Mouse (Mus musculus) frontal cortex, postnatal 25 days (tissue): ENCODE results near the gene Ifit3b.
"Not testable (repeated sequence)": the region's sequence is repeated elsewhere in the genome, so short reads cannot be mapped to it uniquely, and the experiment has no call there.

Source experiments
- DNase-seq, 2 experiments: peaks; one replicate each; pipeline ENCODE4 v3.0.0; 2022; ENCODE audit warnings: low spot score in 2 of 2

The Ifit3b gene

DNA sequence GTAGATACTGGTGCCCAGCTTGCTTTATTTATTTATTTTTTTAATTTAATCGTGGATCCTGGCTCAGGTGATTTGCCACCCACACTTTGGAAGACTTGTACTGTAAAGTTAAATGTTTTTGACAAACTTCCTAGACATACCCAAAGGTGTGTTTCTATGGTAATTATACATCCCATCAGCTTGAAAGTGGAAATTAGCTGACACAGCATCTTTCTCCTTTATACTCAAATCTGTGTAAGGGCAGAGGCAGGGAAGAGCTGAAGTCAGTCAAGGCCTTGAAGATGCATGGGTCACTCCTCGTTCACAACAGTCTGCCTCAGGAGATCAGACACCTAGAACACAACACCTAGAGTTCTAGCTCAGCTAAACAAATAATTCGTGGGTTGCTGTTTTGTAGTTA, 2.3 kb downstream of the Ifit3b start:
- DNase-seq: not testable (repeated sequence)

DNA sequence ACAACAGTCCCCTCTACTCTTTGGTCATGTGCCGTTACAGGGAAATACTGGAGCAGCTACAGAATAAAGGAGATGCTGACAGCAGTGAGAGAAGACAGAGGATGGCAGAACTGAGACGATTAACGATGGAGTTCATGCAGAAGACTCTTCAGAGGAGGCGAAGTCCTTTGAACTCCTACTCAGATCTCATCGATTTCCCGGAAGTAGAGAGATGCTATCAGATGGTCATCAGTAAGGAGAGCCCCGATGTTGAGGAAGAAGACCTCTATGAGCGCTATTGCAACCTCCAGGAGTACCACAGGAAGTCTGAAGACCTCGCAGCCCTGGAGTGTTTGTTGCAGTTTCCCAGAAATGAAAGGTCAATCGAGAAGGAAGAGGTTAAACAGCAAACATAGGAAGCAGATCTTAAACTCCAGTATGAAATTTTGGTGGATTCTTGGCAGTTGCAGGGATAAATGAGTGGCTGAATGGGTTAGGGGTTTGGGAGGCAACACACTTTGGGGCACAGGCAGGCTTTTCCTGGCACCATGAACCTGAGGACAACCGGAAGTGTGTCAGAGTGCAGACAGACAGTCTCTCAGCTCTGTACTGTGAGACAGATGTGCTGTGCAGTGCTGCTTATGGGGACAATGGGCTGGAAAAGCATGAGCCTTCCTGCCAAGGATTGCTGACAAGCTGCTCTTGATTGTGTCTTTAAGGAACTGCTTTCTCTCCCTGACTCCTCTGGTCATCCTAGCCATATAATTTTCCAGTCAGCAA, 4.7 kb downstream of the Ifit3b start:
- not testable (repeated sequence) for DNase-seq

DNA sequence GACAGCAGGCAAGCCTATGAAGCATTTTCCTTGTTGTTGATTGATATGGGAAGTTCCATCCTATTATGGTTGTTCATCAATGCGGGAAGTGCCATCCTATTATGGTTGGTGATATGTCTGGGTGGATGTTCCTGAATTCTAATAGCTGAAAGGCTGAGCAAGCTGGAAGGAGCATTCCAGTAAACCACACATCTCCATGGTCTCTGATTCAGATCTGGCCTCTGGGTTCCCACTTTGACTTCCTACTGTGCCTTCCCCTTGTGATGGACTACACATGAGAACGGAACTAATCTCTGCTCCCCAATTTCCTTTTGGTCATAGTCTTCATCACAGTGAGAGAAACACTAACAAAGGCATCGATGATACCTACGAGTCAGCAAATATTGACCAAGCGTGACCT, 13.1 kb downstream of the Ifit3b start:
- no peak for DNase-seq

DNA sequence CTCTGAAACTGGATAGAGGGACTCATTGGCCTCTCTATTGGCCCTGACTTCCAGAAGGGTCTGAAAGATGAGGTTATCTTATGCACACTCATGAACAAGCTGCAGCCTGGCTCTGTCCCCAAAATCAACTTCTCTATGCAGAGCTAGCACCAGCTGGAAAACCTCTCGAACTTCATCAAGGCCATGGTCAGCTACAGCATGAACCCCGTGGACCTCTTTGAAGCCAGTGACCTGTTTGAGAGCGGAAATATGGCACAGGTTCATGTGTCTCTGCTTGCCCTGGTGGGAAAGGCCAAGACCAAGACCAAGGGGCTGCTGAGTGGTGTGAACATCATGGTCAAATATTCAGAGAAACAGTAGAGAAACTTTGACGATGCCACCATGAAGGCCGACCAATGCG, 16.0 kb downstream of the Ifit3b start:
- DNase-seq: no peak

DNA sequence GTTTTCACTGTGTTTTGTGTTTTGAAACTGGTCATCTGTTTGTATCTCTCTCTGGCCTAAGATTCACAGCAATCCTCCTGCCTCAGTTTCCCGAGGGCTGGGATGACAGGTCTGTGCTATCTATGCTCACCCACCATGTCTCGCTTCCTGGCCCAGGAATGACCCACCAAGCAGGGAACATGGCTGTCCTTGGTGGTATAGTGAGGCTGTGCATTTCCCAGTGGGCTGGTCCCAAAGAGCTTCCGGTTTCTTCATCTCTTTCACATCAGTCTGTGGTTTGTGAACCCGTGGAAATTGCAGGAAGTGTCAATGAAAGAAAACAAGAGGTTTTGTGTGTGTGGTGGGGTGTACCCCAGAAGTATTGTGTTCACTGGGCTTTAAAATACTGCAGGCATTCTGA, 16.9 kb downstream of the Ifit3b start:
- no peak for DNase-seq

DNA sequence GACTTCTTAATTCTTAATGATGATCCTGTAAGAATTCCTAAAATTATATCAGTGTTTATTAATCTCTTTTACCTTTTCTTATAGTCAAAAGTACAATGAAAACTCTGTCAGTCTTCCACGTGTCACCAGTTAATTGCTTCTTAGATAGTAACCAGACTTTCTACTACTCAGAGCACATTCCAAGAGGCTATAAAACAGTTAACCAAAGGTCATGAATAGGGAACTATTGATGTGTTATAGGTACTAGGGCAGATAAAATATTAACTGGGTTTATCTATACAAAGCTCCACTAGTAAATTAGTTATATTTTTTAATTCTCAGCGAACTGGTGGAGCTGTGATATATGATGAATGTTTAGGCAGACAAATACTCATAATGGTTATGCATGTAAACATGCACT, 19.7 kb downstream of the Ifit3b start:
- no peak for DNase-seq

DNA sequence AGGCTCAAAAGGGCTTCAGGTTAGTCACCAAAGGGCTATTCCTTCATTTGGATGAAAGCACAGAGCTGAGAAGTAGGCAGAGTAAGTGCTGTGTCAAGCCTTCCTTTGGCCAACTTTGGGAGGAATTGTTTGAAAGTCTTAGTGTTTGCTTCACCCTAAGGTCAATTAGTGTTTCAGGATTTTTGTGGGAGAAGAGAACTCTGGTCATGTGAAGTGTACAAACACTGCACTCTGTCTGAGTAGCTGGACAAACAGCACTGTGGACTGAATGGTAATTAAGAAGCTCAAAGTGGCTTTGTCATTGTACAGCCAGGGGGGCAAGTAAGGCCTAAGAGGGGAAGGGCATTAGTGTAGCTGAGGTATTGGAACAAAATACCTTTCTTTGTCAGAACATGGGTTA, 23.7 kb downstream of the Ifit3b start:
- no peak for DNase-seq

DNA sequence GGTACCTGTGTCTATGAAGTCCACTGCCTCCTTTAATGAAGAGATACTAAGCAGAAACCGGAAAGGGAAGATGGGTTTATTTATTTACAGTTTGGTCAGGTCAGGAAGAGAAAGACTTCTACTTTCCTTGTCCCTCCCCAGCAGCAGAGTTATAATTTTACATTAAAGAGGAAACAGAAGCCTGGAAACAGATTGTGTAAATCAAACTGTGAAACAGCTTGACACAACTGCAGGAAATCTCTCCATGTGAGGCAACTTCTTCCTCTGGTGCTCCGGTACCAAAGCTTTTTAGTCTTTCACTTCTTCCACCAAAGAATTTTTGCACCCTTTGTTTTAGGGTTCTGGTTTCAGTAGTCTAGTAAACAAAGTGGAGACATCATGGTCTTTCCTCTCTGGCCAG, 25.7 kb downstream of the Ifit3b start:
- no peak for DNase-seq

DNA sequence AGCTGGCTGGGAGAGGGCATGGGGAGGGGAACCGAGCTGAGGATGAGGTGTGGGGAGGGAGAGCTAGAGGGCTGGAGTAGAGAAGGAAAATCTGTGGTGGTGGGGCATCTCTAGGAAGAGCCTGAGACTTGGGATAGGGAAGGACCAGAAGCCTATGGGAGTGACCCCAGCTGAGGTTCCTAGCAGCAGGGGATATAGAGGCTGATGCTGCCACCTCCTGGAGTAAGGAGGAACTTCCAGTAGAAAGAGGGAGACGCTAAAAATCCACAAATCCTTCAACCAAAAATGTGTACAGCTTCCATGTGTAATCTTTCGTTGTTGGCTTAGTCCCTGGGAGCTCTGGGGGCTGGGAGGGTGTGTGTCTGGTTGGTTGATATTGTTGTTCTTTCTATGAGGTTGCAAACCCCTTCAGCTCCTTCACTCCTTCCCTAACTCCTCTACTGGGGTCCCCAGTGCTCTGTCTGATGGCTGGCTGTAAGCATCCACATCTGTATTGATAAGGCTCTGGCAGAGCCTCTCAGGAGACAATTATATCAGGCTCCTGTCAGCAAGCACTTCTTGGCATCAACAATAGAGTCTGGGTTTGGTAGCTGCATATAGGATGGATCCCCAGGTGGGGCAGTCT, 29.3 kb downstream of the Ifit3b start:
- DNase-seq: peak; percentile 45 to 51

DNA sequence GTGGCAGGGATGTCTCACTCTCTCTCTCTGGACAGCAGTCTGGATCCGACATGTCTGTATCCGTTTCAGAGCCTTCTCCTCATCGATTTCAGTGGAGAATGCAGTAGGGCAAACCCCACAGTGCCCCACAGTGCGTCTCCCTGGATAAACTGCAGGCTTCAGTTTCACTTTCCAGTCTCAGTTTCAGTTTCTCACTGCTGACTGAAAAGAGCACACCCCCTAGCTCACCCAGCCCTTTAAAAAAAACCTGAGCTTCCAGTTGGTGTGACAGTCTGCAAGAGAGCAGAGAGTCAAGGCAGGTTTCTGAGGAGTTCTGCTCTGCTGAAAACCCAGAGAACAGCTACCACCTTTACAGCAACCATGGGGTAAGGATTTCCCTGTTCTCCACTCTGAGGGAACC, 32.9 kb downstream of the Ifit3b start, which contains the start of the genes Ifit1bl2 and Ifit1:
Gene Ifit1bl2 (minus strand): TSS at position 121 of the 400 bp plus-strand sequence.
Gene Ifit1 (plus strand): TSS at position 249 of the 400 bp plus-strand sequence.
- DNase-seq: no peak

DNA sequence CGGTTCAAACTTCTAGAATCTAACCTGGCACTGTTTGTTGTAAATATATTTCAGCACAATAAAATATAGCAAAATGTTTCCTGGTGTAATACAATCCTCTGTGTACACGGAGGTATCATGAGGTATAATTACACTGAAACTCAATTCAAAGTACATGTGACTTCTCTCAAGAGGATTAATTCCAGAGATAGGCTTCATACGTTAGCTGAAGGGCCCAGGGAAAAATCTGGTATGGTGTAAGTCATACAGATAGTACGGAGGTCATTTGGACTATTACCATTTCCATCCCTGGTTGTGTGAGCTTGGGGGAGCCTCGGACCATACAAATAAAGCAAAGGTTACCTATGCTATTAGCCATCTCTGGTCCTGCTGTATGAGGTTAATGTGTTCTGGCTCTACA, 34.8 kb downstream of the Ifit3b start:
- DNase-seq: no peak

DNA sequence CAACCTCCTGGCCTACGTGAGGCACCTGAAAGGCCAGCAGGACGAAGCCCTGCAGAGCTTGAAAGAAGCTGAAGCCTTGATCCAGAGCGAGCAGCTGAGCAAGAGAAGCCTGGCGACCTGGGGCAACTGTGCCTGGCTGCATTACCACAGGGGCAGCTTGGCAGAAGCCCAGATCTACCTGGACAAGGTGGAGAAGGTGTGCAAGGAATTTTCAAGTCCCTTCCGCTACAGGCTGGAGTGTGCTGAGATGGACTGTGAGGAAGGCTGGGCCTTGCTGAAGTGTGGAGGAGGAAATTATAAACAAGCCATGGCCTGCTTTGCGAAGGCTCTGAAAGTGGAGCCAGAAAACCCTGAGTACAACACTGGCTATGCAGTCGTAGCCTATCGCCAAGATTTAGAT, 39.9 kb downstream of the Ifit3b start:
- not testable (repeated sequence) for DNase-seq

DNA sequence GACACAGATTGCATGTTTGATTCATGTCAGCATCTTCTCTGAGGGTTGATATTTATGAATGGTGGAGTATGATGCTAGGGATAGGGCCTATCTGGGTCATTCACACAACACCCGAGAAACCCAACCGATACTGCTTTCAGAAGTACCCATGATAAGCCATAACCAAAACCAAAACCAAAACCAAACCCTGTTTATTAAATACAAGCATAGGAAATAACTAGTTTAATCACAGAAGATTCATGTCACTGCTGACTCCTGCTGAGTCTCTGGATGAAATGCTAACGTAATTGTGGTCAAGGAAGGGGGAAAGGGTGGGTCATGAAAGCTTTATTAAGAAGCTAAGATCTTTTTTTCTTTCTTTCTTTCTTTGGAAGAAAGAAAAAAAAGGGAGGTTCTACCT, 42.5 kb downstream of the Ifit3b start:
- DNase-seq: no peak

DNA sequence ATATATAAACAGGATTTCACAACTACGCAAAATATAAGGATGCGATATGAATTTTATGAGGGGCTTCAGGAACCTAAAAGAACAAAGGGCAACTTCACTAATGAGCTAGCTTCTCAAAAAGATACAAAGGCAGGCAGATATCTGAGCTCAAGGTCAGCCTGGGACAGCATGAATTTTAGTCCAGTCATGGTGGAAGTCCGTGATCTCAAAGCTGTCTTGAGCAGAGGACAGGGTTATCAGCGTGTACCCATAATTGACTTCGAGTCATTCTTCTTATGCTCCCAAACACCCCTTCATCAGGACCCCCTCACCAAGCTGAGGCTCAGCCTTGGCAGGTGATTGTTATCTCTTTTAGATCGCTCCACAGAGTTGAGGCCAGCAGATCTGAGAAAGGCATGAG, 43.2 kb downstream of the Ifit3b start:
- DNase-seq: no peak

DNA sequence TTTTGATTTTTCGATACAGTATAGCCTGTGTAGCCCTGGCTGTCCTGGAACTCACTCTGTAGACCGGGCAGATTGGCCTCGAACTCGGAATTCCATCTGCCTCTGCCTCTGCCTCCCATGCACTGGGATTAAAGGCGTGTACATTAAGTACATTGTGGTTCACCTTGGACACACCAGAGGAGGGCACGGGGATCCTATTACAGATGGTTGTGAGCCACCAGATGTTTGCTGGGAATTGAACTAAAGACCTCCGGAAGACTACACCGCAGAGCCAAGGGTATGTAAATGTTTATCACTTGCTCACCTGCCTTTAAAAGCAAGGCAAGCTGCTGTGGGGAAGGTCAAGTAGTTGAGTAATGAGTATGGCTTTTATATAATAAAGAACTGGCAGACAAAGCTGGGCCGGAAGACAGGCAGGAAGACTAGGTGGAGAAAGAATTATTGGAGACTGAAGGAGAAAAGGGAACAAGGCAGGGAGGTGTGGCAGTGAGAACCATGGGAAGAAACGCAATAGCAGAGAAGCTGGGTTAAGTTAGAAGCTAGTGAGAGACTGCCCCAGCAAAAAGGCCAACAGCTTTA, 47.5 kb downstream of the Ifit3b start:
- DNase-seq: no peak

DNA sequence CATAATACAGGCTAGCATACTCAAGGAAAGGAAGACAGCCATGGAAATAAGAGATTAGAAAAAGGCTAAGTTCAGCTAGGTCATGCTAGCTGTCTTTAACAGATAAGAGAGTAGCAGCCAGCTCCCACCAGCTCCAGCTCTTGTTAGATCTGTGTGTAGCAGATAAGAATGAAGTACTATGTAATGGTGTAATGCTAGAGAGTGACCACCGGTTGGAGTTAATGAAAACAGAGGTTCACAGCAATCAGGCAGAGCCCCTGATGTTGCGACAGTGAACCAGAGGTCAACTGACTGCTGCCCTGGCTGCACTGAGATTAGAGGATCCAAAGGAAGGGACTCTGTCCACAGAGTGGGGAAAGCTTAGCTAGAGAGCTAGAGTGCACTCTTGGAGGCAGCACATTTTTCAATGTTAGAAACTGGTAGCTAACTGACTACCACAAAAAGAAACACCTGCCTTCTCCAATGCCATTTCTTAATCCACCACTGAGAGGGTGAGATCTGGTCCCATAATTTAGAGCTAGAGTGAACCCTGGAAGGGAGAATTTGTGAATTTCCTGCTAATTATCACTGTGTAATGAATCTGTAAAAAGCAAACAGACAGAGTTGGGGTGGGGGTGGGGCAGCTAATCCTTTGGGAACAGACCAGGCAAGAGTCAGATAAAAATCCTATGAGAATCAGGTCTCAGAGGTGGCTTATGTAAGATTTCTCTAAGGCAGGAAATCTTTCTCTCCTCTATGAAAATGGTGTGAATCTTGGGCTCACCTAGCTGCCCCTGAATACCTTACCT, 48.9 kb downstream of the Ifit3b start:
- DNase-seq: no peak

DNA sequence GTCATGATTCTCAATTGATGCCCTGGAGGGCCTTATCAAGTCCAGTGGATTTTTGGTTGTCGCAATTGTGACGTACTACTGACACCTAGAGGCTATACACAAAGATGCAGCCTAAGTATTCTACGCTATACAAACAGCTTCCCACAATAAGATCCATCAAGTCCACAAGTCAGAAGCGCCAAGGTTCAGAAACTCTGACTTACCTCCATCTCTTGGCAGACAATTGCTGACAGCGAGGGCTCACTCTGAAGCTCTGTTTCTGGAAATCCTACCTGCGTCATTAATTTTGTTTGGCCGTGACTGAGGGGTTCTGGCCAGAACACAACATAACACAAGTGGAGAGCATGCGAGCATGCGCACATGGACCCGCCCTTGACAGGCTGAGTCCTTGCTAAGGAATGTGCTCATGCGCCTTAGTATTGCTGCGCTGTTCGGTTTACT, 54.3 kb downstream of the Ifit3b start:
- DNase-seq: peak; percentile 18 to 23

DNA sequence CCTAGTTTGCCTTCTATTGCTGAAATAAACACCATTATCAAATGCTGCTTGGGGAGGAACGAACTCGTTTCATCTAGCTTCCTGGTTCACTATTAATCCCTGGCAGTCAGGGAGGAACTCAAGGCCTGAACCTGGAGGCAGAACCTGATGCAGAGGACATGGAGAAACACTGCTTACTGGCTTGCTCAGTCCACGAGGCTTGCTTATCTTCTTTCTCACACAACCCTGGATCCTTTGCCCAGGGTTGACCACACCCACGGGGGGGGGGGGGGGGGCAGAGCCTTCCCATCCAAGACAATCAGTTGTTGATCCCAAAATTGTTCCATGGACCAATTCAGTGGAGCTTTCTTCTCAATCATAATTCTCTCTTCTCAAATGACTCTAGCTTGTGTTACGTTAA, 55.0 kb downstream of the Ifit3b start:
- no peak for DNase-seq
